Mouse (Mus musculus) gastrocnemius, adult 2 months (tissue): Measurements from ENCODE around the gene Fus. TPM values are rescaled to one million over a fixed set of nuclear protein-coding genes. Genes with fewer than 3 reads are reported as not detected.

Experiments
- DNase-seq: peaks from one replicate; pipeline ENCODE4 v3.0.0; 2022
- H3K27ac ChIP-seq: fragments of 200-600 bp; 2 replicates; pipeline ENCODE4 v1.8.1; 2022; ENCODE audit warnings: mild to moderate bottlenecking
- H3K4me3 ChIP-seq: fragments of 200-600 bp; 2 replicates; pipeline ENCODE4 v1.8.1; 2022; ENCODE audit warnings: mild to moderate bottlenecking, moderate library complexity
- CTCF ChIP-seq: fragments of 200-600 bp; IDR thresholded peaks from 2 replicates; pipeline ENCODE4 v1.8.1; 2022; ENCODE audit warnings: antibody characterized with exemption, mild to moderate bottlenecking, moderate library complexity
- intact Hi-C: fragments of 180-260 bp; cut with DNase I; formaldehyde crosslinking; loops from one replicate; pipeline ENCODE4 v1.15.1; 2025
- total RNA-seq, 2 experiments: library from RNA; stranded (reverse); gene quantifications; 2 replicates each; pipeline ENCODE4 v1.2.3; 2021

Fus gene
- total RNA-seq, 2 experiments from 2014 or later, result 77.8 to 99.5 TPM

- no peak for DNase-seq
- intact Hi-C loops, result no loop called here
- Histone ChIP-seq H3K4me3 (no peak overlapping the region), H3K27ac (no peak overlapping the region)
- TF ChIP-seq CTCF, result no peak
Measured at GRCm38 (mm10) chr7:128019187-128019586, 51.9 kb downstream of the Fus start.

GRCm38 (mm10) chr7:128022974-128023373 lies 55.7 kb downstream of the Fus start:
- DNase-seq, result no peak
- intact Hi-C loops, result loop anchor here (5.0 kb wide), 1 partner anchor 179 kb away; no protein-coding TSS in a partner anchor
- Histone ChIP-seq H3K27ac (no peak overlapping the region), H3K4me3 (no peak overlapping the region)
- TF ChIP-seq CTCF, result peak; percentile 43

- intact Hi-C loops, result loop anchor here (5.0 kb wide), 1 partner anchor 179 kb away; no protein-coding TSS in a partner anchor
- TF ChIP-seq CTCF, result no peak
- no peak for DNase-seq
- no peak overlapping the region for H3K27ac ChIP-seq
- no peak overlapping the region for H3K4me3 ChIP-seq
Measured at GRCm38 (mm10) chr7:128023565-128023964, 56.3 kb downstream of the Fus start.

- TF ChIP-seq CTCF, result no peak
- H3K27ac ChIP-seq, result no peak overlapping the region
- H3K4me3 ChIP-seq, result no peak overlapping the region
- intact Hi-C loops, result loop anchor here (5.0 kb wide), 1 partner anchor 178 kb away; no protein-coding TSS in a partner anchor
- DNase-seq, result no peak
Measured at GRCm38 (mm10) chr7:128024364-128024763, 57.1 kb downstream of the Fus start.

- DNase-seq, result no peak
- no peak overlapping the region for H3K4me3 ChIP-seq
- TF ChIP-seq CTCF, result no peak
- no peak overlapping the region for H3K27ac ChIP-seq
- intact Hi-C loops, result loop anchor here (5.0 kb wide), 1 partner anchor 177 kb away; no protein-coding TSS in a partner anchor
Measured at GRCm38 (mm10) chr7:128024932-128025331, 57.7 kb downstream of the Fus start.

- intact Hi-C loops, result no loop called here
- TF ChIP-seq CTCF, result no peak
Measured at GRCm38 (mm10) chr7:128025381-128025780, 58.1 kb downstream of the Fus start.

GRCm38 (mm10) chr7:128031403-128031976 lies 64.2 kb downstream of the Fus start:
- no peak for TF ChIP-seq CTCF
- Histone ChIP-seq H3K27ac (no peak overlapping the region), H3K4me3 (no peak overlapping the region)
- intact Hi-C loops, result no loop called here
- DNase-seq, result no peak

More at GRCm38 (mm10) chr7:128025381-128025780, 58.1 kb downstream of the Fus start:
- Histone ChIP-seq H3K4me3 (no peak overlapping the region), H3K27ac (no peak overlapping the region)
- no peak for DNase-seq

GRCm38 (mm10) chr7:128032290-128032988 lies 65.2 kb downstream of the Fus start:
- Histone ChIP-seq H3K27ac (no peak overlapping the region), H3K4me3 (no peak overlapping the region)
- no peak for TF ChIP-seq CTCF
- intact Hi-C loops, result no loop called here
- DNase-seq, result no peak

- DNase-seq, result no peak
- no peak for TF ChIP-seq CTCF
- Histone ChIP-seq H3K27ac (no peak overlapping the region), H3K4me3 (no peak overlapping the region)
- intact Hi-C loops, result no loop called here
Measured at GRCm38 (mm10) chr7:128032989-128033293, 65.7 kb downstream of the Fus start.

- no peak for DNase-seq
- H3K4me3 ChIP-seq, result no peak overlapping the region
- no peak overlapping the region for H3K27ac ChIP-seq
- intact Hi-C loops, result no loop called here
- TF ChIP-seq CTCF, result no peak
Measured at GRCm38 (mm10) chr7:128033616-128034015, 66.4 kb downstream of the Fus start.

Other genes starting within 250 kb of the Fus start
- gene Ctf2, start 235.3 kb upstream of the Fus start, total RNA-seq, result not detected
- 1 to 10 TPM; 1.2 to 2.0 TPM for gene Fbxl19, start 222.9 kb upstream of the Fus start, total RNA-seq
- 10 to 100 TPM; 10.1 to 11.7 TPM for gene Orai3, start 197.6 kb upstream of the Fus start, total RNA-seq
- 10 to 100 TPM; 15.3 to 20.8 TPM for gene Setd1a, start 190.8 kb upstream of the Fus start, total RNA-seq
- 1 to 10 TPM; 1.9 to 2.1 TPM for gene Gm49388, start 181.8 kb upstream of the Fus start, total RNA-seq
- 1 to 10 TPM; 4.7 to 6.2 TPM for gene Hsd3b7, start 166.9 kb upstream of the Fus start, total RNA-seq
- gene Stx4a, start 143.2 kb upstream of the Fus start, total RNA-seq, result 10 to 100 TPM; 55.4 to 59.0 TPM
- gene Stx1b, start 142.9 kb upstream of the Fus start, total RNA-seq, result 1 to 10 TPM; 1.0 TPM
- 10 to 100 TPM; 11.8 to 15.4 TPM for gene Zfp646, start 91.2 kb upstream of the Fus start, total RNA-seq
- 1 to 10 TPM; 3.3 to 5.0 TPM for gene Zfp668, start 90.6 kb upstream of the Fus start, total RNA-seq
- 1 to 10 TPM; 1.2 to 2.0 TPM for gene Prss53, start 76.5 kb upstream of the Fus start, total RNA-seq
- gene Gm21974, start 72.0 kb upstream of the Fus start, total RNA-seq, result not detected
- gene Vkorc1, start 71.8 kb upstream of the Fus start, total RNA-seq, result 10 to 100 TPM in 1 of 2 experiments, 1 to 10 TPM in 1; 9.2 to 12.6 TPM
- gene Bckdk, start 63.4 kb upstream of the Fus start, total RNA-seq, result 100 to 1,000 TPM; 169 to 177 TPM
- 10 to 100 TPM; 24.3 to 26.6 TPM for gene Kat8, start 54.9 kb upstream of the Fus start, total RNA-seq
- gene Prss8, start 37.4 kb upstream of the Fus start, total RNA-seq, result not detected
- 1 to 10 TPM; 6.0 to 7.1 TPM for gene Prss36, start 20.7 kb upstream of the Fus start, total RNA-seq
- gene Pycard, start 26.4 kb downstream of the Fus start, total RNA-seq, result under 1 TPM; 0.38 to 0.89 TPM
- 100 to 1,000 TPM; 186 to 238 TPM for gene Trim72, start 36.5 kb downstream of the Fus start, total RNA-seq
- 1 to 10 TPM; 1.0 to 1.9 TPM for gene Itgam, start 95.2 kb downstream of the Fus start, total RNA-seq
- not detected for gene Gm49368, start 95.2 kb downstream of the Fus start, total RNA-seq
- under 1 TPM in 1 of 2 experiments, not detected in 1; 0.26 TPM for gene Itgax, start 162.1 kb downstream of the Fus start, total RNA-seq
- not detected for gene Itgad, start 186.9 kb downstream of the Fus start, total RNA-seq
- 1,000 to 10,000 TPM; 1,384 to 2,252 TPM for gene Cox6a2, start 238.9 kb downstream of the Fus start, total RNA-seq